In the genomic region with DNA sequence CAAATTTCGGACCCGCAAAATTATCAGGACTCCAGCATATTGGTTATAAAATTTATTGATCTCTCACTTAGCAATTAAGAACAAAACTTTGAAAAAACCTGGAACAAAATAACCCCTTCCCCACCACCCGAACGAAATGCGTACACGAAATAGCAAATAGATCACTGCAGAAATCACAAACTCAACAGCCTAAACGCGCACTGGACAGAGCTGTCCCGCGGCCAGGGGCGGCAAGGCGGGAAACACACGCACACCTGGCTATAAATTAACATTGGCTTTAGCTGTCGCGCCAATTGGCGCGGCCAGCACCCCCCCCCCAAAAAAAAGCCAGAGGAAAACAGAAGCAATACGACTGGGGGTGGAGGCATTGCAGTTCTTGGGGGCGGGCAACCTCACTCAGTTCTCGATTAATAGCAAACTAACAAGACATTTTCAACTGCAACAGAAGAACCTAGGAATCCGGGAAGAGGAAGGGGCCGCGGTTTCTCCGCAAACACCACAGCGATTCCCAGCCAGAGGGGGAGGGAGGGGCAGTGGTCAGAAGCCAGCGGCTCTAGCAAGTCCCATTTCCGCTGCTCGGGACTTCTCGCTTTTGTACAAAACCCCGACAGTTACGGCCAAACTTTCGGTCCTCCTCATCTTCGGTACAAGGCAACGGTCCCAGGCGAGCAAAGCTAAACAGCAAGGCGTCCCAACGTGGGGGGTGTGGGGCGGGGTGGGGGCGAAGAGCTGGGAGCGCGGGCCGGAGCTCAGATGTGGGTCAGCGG, we compare ENCODE assay signal across 8 mouse cellular contexts. TPM values are rescaled to one million over a fixed set of nuclear protein-coding genes. Genes with fewer than 3 reads are reported as not detected.
DNase-seq lines count a peak whose midpoint lies in the region; ATAC-seq and TF ChIP-seq lines count a peak whose summit lies in the region.

No protein-coding gene starts in this region.

- no peak for TF ChIP-seq CTCF in liver, postnatal 0 days (IDR thresholded peaks at IDR 0.05; ENCODE audit: low read depth)

- no peak for TF ChIP-seq EP300 in liver, postnatal 0 days (IDR thresholded peaks at IDR 0.05; ENCODE audit: low read depth)

- H3K9me3 ChIP-seq in heart, embryonic 10.5 days, result 0 out of 2 replicates have a peak, but pooled peaks cover 3% of the 10 kb centered on the region
- H3K9me3 ChIP-seq in hindbrain, embryonic 11.5 days (ENCODE audit: control insufficient read depth, low read length), result no peaks in the 10 kb centered on the region
- no peaks in the 10 kb centered on the region for H3K9me3 ChIP-seq in liver, postnatal 0 days (ENCODE audit: low read length)

- H3K9ac ChIP-seq in hindbrain, embryonic 11.5 days (ENCODE audit: low read depth, low read length), result peak overlapping the region; percentile 65
- H3K9ac ChIP-seq in liver, postnatal 0 days (replicated peaks), result no peak overlapping the region

- no peaks in the 10 kb centered on the region for H3K4me1 ChIP-seq in heart, embryonic 10.5 days
- H3K4me1 ChIP-seq in hindbrain, embryonic 11.5 days (replicated peaks; ENCODE audit: control insufficient read depth, insufficient read depth, low read length), result no peaks in the 10 kb centered on the region
- no peaks in the 10 kb centered on the region for H3K4me1 ChIP-seq in liver, postnatal 0 days (ENCODE audit: insufficient read depth)

- peak overlapping the region; percentile 19; the same call in 1 of the 2 replicates for H3K27ac ChIP-seq in heart, embryonic 10.5 days
- no peak overlapping the region for H3K27ac ChIP-seq in hindbrain, embryonic 11.5 days (ENCODE audit: low read depth, low read length)
- no peak overlapping the region for H3K27ac ChIP-seq in liver, postnatal 0 days (ENCODE audit: low read depth)

- H3K4me2 ChIP-seq in hindbrain, embryonic 11.5 days (replicated peaks; ENCODE audit: low read depth, low read length), result peak overlapping the region; percentile 58
- H3K4me2 ChIP-seq in liver, postnatal 0 days (ENCODE audit: low read depth, low read length), result peak overlapping the region; percentile 64

- no peak for ATAC-seq in hindbrain, embryonic 11.5 days (ENCODE audit: low FRiP score)
- no peak for ATAC-seq in liver, postnatal 0 days

- DNase-seq in heart, embryonic 10.5 days (ENCODE audit: low spot score), result no peak
- no peak for DNase-seq in heart, adult 8-10 months (ENCODE audit: low spot score)
- DNase-seq in R1 (ENCODE audit: low read depth, low spot score), result peak; percentile 19
- DNase-seq in hindbrain, embryonic 11.5 days (ENCODE audit: low spot score), result peak; percentile 44
- no peak for DNase-seq in liver, postnatal 0 days
- DNase-seq in thymus, postnatal 10 days (ENCODE audit: low spot score in 2 of 2), result no peak
- no peak for DNase-seq in left cerebral cortex, adult 11 months (ENCODE audit: low spot score)
- no peak for DNase-seq in urinary bladder, postnatal 25 days (ENCODE audit: low spot score)

- H3K27me3 ChIP-seq in heart, embryonic 10.5 days (ENCODE audit: insufficient read depth, poor library complexity, severe bottlenecking), result peaks cover 84% of the 10 kb centered on the region
- 0 out of 2 replicates have a peak, but pooled peaks cover 3% of the 10 kb centered on the region for H3K27me3 ChIP-seq in hindbrain, embryonic 11.5 days (ENCODE audit: control insufficient read depth, insufficient read depth, low read length)
- peaks cover 68% of the 10 kb centered on the region for H3K27me3 ChIP-seq in liver, postnatal 0 days (ENCODE audit: insufficient read depth, low read length)

- 16% methylated on average over 43 of the region's 43 CpGs for WGBS in heart, embryonic 10.5 days
- 16% methylated on average over 40 of the region's 43 CpGs for WGBS in hindbrain, embryonic 11.5 days
- 17% methylated on average over 35 of the region's 43 CpGs for WGBS in liver, postnatal 0 days (ENCODE audit: insufficient replicate concordance)

- H3K36me3 ChIP-seq in heart, embryonic 10.5 days, result no peaks in the 10 kb centered on the region
- H3K36me3 ChIP-seq in hindbrain, embryonic 11.5 days (ENCODE audit: control insufficient read depth, insufficient read depth, low read length), result no peaks in the 10 kb centered on the region
- no peaks in the 10 kb centered on the region for H3K36me3 ChIP-seq in liver, postnatal 0 days (replicated peaks; ENCODE audit: insufficient read depth, low read length)

- H3K4me3 ChIP-seq in heart, embryonic 10.5 days, result peak overlapping the region; percentile 57
- H3K4me3 ChIP-seq in hindbrain, embryonic 11.5 days (ENCODE audit: low read depth, low read length), result peak overlapping the region; percentile 54
- peak overlapping the region; percentile 32 for H3K4me3 ChIP-seq in liver, postnatal 0 days (ENCODE audit: low read depth, low read length)

RNA-seq across cellular contexts. Expression of a gene that starts 1.7 kb away (rescaled TPM):
- 0.24 and 0.51 TPM in 2 replicates for polyA plus RNA-seq in heart, embryonic 10.5 days (2016; fragmentation: Nextera tagmentation; extraction: Ambion mirVana)
- total RNA-seq in heart, adult 8-10 months (2022), result not detected
- polyA plus RNA-seq in hindbrain, embryonic 11.5 days (2014; fragmentation: Nextera tagmentation; extraction: Ambion mirVana), result 4.9 and 6.0 TPM in 2 replicates
- not detected in 2 replicates for polyA plus RNA-seq in liver, postnatal 0 days (2015; fragmentation: Nextera tagmentation; extraction: Ambion mirVana)

Comparison
In these comparisons a context has a peak if more than half of its experiments do, and no peak if none do; other contexts are left out.
1. DNase-seq: peak in R1 (single experiment) and hindbrain, embryonic 11.5 days (single experiment); none in heart, embryonic 10.5 days (single experiment), heart, adult 8-10 months (single experiment), liver, postnatal 0 days (single experiment), thymus, postnatal 10 days (0 of 2), left cerebral cortex, adult 11 months (single experiment) and urinary bladder, postnatal 25 days (single experiment).
2. Peak in every context shown above with its lines, with median percentiles within 50 percentile points of each other: H3K4me3 ChIP-seq.